Mouse (Mus musculus) olfactory bulb, adult 2 months (tissue): Measurements from ENCODE around the gene Rer1.

ENCODE experiments used
- CTCF ChIP-seq: fragments of 200-500 bp; IDR thresholded peaks from 2 replicates; pipeline ENCODE4 v1.5.1; 2012; ENCODE audit warnings: low read depth, mild to moderate bottlenecking, low read length, moderate library complexity; ENCODE audit not compliant: insufficient read depth
- POLR2A ChIP-seq: fragments of 200-500 bp; IDR thresholded peaks from 2 replicates; pipeline ENCODE4 v1.6.1; 2012; ENCODE audit warnings: mild to moderate bottlenecking, low read depth, low read length, moderate library complexity; ENCODE audit not compliant: insufficient read depth

- 0 out of 2 replicates have a peak, but pooled peaks have one; percentile 24 for TF ChIP-seq POLR2A
- no peak for TF ChIP-seq CTCF
Observed at GRCm38 (mm10) chr4:155117396-155117978, 31.3 kb upstream of the Rer1 start.
